Mouse (Mus musculus): ENCODE results near the gene Hrh3.

GRCm38 (mm10) chr2:180083063-180083462, 21.2 kb downstream of the Hrh3 start:
- no peak for TF ChIP-seq FLI1 (IDR thresholded peaks at IDR 0.05; ENCODE audit: low read length)
- no peak for TF ChIP-seq GATA1 (IDR thresholded peaks at IDR 0.05; ENCODE audit: borderline replicate concordance, low read length)

Data from megakaryocyte, embryonic 14.5 days (primary cell).